Mouse (Mus musculus): ENCODE measurements around the gene Col4a3bp.

DNA sequence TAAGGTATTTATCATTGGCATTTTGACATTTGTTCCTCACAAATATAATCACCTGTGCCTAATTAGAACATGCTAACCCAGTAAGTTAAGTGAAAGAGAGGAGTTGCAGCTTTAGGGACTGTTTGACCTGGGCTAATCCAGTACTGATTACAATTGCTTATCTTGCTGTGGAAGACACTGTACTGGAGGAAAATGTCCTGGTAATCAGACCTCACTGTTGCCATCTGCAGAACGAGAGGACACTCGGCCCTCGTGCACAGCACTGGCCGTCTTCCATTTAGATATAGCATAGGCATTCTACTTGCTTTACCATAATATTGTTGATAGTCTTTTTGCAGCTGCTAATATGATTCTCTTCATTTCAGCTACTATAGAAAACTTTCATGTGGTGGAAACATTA, 88.0 kb downstream of the Col4a3bp start:
- TF ChIP-seq POLR2A (IDR thresholded peaks at IDR 0.05; ENCODE audit: low read depth, low read length) (no peak), ETS1 (conservative IDR thresholded peaks at IDR 0.05; ENCODE audit: low read depth, low read length) (no peak), CTCF (conservative IDR thresholded peaks at IDR 0.05 in 1 of 2, IDR thresholded peaks at IDR 0.05 in 1 of 2; ENCODE audit: low read depth in 2 of 2, low read length in 2 of 2) (no peak), RAD21 (IDR thresholded peaks at IDR 0.05; ENCODE audit: low read depth, low read length) (no peak), JUND (conservative IDR thresholded peaks at IDR 0.05; ENCODE audit: low read depth, low read length) (no peak), IRF4 (IDR thresholded peaks at IDR 0.05; ENCODE audit: low read depth, low read length) (no peak), USF1 (IDR thresholded peaks at IDR 0.05; ENCODE audit: low read depth, low read length) (no peak), KAT2A (IDR thresholded peaks at IDR 0.05; ENCODE audit: insufficient replicate concordance, low read length) (no peak)

Measured in CH12.LX (cell line).